Mouse (Mus musculus) myocyte (in vitro differentiated cells): Measurements from ENCODE around the gene Cxcl1. TPM values are rescaled to one million over a fixed set of nuclear protein-coding genes. Genes with fewer than 3 reads are reported as not detected.

Experiments used
- H3K27me3 ChIP-seq: one replicate; pipeline ENCODE4 v1.6.1; 2011; ENCODE audit not compliant: control insufficient read depth, insufficient read depth, insufficient read length
- H3K36me3 ChIP-seq: one replicate; pipeline ENCODE4 v1.6.1; 2011; ENCODE audit not compliant: control insufficient read depth, insufficient read depth
- H3K4me2 ChIP-seq: one replicate; pipeline ENCODE4 v1.6.1; 2011; ENCODE audit warnings: low read depth, control low read depth
- H3K4me3 ChIP-seq: one replicate; pipeline ENCODE4 v1.5.1; 2011; ENCODE audit warnings: mild to moderate bottlenecking, control low read depth, moderate library complexity
- H3K79me2 ChIP-seq: one replicate; pipeline ENCODE4 v1.6.1; 2011; ENCODE audit not compliant: control insufficient read depth, insufficient read depth
- H3ac ChIP-seq: one replicate; pipeline ENCODE4 v1.6.1; 2011; ENCODE audit not compliant: control insufficient read depth, insufficient read length
- CEBPB ChIP-seq: IDR thresholded peaks from 2 replicates; pipeline ENCODE4 v1.6.1; 2011; ENCODE audit warnings: mild to moderate bottlenecking, moderate library complexity; ENCODE audit not compliant: poor library complexity, insufficient read depth, severe bottlenecking
- E2F4 ChIP-seq: IDR thresholded peaks from one replicate; pipeline ENCODE4 v1.6.1; 2011; ENCODE audit warnings: mild to moderate bottlenecking, control low read depth, moderate library complexity; ENCODE audit not compliant: insufficient read depth
- MAX ChIP-seq: IDR thresholded peaks from one replicate; pipeline ENCODE4 v1.6.1; 2011; ENCODE audit warnings: low read depth, mild to moderate bottlenecking, control low read depth
- MYOD1 ChIP-seq, 3 experiments: IDR thresholded peaks; one replicate each; pipeline ENCODE4 v1.6.1; 2011; ENCODE audit warnings: control low read depth in 2 of 3, low read depth in 2 of 3, mild to moderate bottlenecking in 2 of 3, moderate library complexity in 1 of 3; ENCODE audit not compliant: insufficient read length in 2 of 3, control insufficient read depth in 1 of 3
- MYOG ChIP-seq, 3 experiments: IDR thresholded peaks; one replicate each; pipeline ENCODE4 v1.6.1; 2011; ENCODE audit warnings: control low read depth in 2 of 3, low read depth in 2 of 3, mild to moderate bottlenecking in 2 of 3; ENCODE audit not compliant: insufficient read length in 2 of 3, control insufficient read depth in 1 of 3, insufficient read depth in 1 of 3
- POLR2A ChIP-seq: IDR thresholded peaks from one replicate; pipeline ENCODE4 v1.6.1; 2011; ENCODE audit warnings: low read depth, mild to moderate bottlenecking, control low read depth, moderate library complexity; ENCODE audit not compliant: insufficient read length
- POLR2AphosphoS2 ChIP-seq: IDR thresholded peaks from one replicate; pipeline ENCODE4 v1.6.1; 2011; ENCODE audit warnings: low read depth, control low read depth; ENCODE audit not compliant: insufficient read length
- REST ChIP-seq: IDR thresholded peaks from one replicate; pipeline ENCODE4 v1.6.1; 2011; ENCODE audit warnings: mild to moderate bottlenecking, control low read depth, moderate library complexity; ENCODE audit not compliant: insufficient read depth, insufficient read length
- SRF ChIP-seq: IDR thresholded peaks from one replicate; pipeline ENCODE4 v1.6.1; 2011; ENCODE audit warnings: low read depth; ENCODE audit not compliant: control insufficient read depth, insufficient read length
- TCF12 ChIP-seq: IDR thresholded peaks from one replicate; pipeline ENCODE4 v1.6.1; 2011; ENCODE audit warnings: mild to moderate bottlenecking, control low read depth; ENCODE audit not compliant: poor library complexity, insufficient read depth, severe bottlenecking
- TCF3 ChIP-seq: IDR thresholded peaks from one replicate; pipeline ENCODE4 v1.6.1; 2011; ENCODE audit warnings: low read depth, control low read depth; ENCODE audit not compliant: insufficient read length
- USF1 ChIP-seq: IDR thresholded peaks from one replicate; pipeline ENCODE4 v1.6.1; 2011; ENCODE audit warnings: low read depth, mild to moderate bottlenecking, control low read depth, moderate library complexity
- polyA plus RNA-seq: library from polyadenylated mRNA; unstranded; fragments of >200 nt; fragmentation: generic; extraction: Trizol; gene quantifications from one replicate; pipeline ENCODE4 v1.2.1, GENCODE M21; 2012; ENCODE audit warnings: missing spikeins

The Cxcl1 gene
- polyA plus RNA-seq, 1 experiment, result 0.90 TPM

DNA sequence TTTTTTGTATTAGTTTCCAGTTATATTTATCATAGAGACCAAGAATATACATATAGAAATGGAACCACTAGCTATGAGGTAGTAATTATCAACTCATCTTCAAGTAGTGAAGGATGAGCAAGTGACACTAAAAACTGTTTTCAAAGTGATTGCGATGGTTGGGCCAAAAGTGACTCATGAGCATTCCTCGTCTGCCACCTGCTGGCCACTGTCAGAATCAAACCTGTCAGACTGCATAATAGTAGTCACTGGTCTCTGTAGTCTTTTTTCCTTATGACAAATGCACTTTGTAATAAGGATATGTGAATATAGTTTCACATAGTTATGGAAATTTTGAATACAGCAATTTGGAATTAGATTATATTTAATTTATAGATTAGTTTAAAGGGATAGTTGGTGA is 17.9 kb downstream of the Cxcl1 start:
- Histone ChIP-seq H3K36me3 (no peaks in the 10 kb centered on the region), H3ac (no peak overlapping the region), H3K27me3 (no peaks in the 10 kb centered on the region), H3K4me2 (no peak overlapping the region), H3K79me2 (no peaks in the 10 kb centered on the region), H3K4me3 (no peak overlapping the region)
- TF ChIP-seq TCF12 (no peak), E2F4 (no peak), POLR2A (no peak), MAX (no peak), MYOG (IDR thresholded peaks at IDR 0.05; ENCODE audit: control insufficient read depth in 1 of 3, insufficient read depth in 1 of 3, insufficient read length in 2 of 3, low read depth in 2 of 3) (no peak), MYOD1 (IDR thresholded peaks at IDR 0.05; ENCODE audit: control insufficient read depth in 1 of 3, insufficient read length in 2 of 3, low read depth in 2 of 3) (no peak), SRF (no peak), REST (no peak), POLR2AphosphoS2 (no peak), TCF3 (no peak), CEBPB (no peak)

GRCm38 (mm10) chr5:90919495-90919894 is 28.5 kb downstream of the Cxcl1 start:
- no peaks in the 10 kb centered on the region for H3K36me3 ChIP-seq
- no peaks in the 10 kb centered on the region for H3K27me3 ChIP-seq
- TF ChIP-seq SRF, result no peak
- no peak for TF ChIP-seq MYOD1 (IDR thresholded peaks at IDR 0.05; ENCODE audit: control insufficient read depth in 1 of 3, insufficient read length in 2 of 3, low read depth in 2 of 3)
- no peak for TF ChIP-seq MAX
- no peak for TF ChIP-seq TCF3
- no peak for TF ChIP-seq POLR2AphosphoS2
- H3K4me3 ChIP-seq, result no peak overlapping the region
- no peaks in the 10 kb centered on the region for H3K79me2 ChIP-seq
- H3ac ChIP-seq, result no peak overlapping the region
- H3K4me2 ChIP-seq, result no peak overlapping the region

DNA sequence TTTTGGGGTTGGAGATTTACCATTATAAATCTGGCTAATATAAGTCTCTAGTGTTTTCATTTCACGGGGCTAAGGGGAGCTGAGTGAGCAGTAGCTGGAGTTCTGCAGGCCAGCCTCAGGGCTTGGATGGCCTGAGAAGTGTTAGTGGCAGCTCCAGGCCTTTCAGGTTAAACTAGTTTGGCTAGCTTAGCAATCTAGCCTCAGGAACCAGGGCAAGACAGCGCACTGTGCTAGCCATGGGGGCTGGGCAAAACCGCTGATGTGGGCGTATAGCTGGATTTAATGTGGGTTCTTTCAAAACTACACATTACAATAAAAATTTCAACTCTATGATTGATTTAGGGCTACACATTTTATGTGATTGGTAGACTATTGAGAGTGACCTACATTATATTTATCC is 31.9 kb downstream of the Cxcl1 start:
- no peak overlapping the region for H3ac ChIP-seq
- no peak overlapping the region for H3K4me3 ChIP-seq
- H3K79me2 ChIP-seq, result no peaks in the 10 kb centered on the region
- TF ChIP-seq USF1 (no peak), SRF (no peak), MYOG (IDR thresholded peaks at IDR 0.05; ENCODE audit: control insufficient read depth in 1 of 3, insufficient read depth in 1 of 3, insufficient read length in 2 of 3, low read depth in 2 of 3) (no peak), REST (no peak)
- H3K36me3 ChIP-seq, result no peaks in the 10 kb centered on the region
- H3K4me2 ChIP-seq, result no peak overlapping the region
- no peaks in the 10 kb centered on the region for H3K27me3 ChIP-seq

- Histone ChIP-seq H3K4me2 (peak overlapping the region; percentile 98), H3K79me2 (peaks cover 30% of the 10 kb centered on the region), H3K4me3 (peak overlapping the region; percentile 47), H3ac (peak overlapping the region; percentile 94), H3K36me3 (peaks cover 10% of the 10 kb centered on the region), H3K27me3 (no peaks in the 10 kb centered on the region)
- TF ChIP-seq MAX, result no peak
- TF ChIP-seq CEBPB, result no peak
- TF ChIP-seq POLR2A, result no peak
- no peak for TF ChIP-seq TCF3
- TF ChIP-seq TCF12, result no peak
- TF ChIP-seq SRF, result no peak
- TF ChIP-seq POLR2AphosphoS2, result no peak
Measured at GRCm38 (mm10) chr5:90930546-90930945, 39.5 kb downstream of the Cxcl1 start.

DNA sequence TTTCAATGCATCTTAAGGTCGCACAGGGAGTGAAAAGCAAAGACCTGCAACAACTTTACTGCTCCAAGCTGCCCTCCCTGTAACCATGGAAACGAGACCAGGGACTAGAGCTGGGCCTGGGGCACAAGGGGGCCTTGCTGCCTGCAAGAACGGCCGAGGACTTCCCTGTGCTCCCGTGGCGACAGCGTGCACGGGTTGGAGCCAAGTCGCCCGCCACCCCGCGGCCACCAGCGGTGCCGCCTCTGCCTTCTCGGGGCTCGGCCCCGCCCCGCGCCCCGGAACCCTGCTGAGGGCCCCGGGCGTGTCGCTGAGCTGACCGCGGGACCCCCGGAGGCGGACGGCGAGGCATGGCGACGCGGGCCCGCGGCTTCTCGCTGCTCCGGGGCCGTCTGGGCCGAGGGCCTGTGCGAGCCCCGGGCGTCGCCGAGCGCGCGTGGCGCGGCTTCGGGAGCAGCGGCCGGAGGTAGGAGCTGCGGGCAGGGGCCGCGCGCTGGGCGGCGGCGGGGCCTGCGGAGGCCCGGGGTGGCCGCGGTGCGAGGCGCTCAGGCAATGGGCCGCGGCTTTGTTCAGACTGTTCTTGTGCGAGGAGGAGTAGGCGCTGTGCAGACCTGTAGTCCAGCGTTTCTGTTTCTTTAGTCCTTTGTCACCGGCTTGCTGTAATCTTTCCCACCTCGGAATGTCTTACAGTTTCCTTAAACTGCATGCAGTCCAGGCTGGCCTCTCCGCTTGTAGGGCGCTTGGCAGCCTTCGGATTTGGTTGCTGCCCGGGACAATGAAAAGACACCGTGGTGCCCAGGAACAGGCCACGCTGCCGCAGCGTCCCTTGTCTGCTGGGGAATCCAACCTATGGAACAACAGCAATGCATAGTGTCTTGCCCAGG is 40.2 kb downstream of the Cxcl1 start, which contains the start of gene Mthfd2l:
Gene Mthfd2l (plus strand): TSS at position 147 of the 881 bp plus-strand sequence.
- no peaks in the 10 kb centered on the region for H3K27me3 ChIP-seq
- no peak for TF ChIP-seq TCF3
- TF ChIP-seq POLR2A, result peak; percentile 67
- no peak for TF ChIP-seq SRF
- no peak for TF ChIP-seq CEBPB
- peak in 1 of 3 experiments; percentile 12 for TF ChIP-seq MYOG (IDR thresholded peaks at IDR 0.05; ENCODE audit: control insufficient read depth in 1 of 3, insufficient read depth in 1 of 3, insufficient read length in 2 of 3, low read depth in 2 of 3)
- peaks cover 30% of the 10 kb centered on the region for H3K79me2 ChIP-seq
- H3K4me2 ChIP-seq, result peak within 1 kb of the TSS; percentile 98
- H3K36me3 ChIP-seq, result peaks cover 10% of the 10 kb centered on the region
- H3K4me3 ChIP-seq, result peak within 1 kb of the TSS; percentile 47
- H3ac ChIP-seq, result peak within 1 kb of the TSS; percentile 94
